Mouse (Mus musculus) cerebellum, adult 9-11 months (tissue): ENCODE measurements around the gene BC100530.
"Not testable (repeated sequence)": the region's sequence is repeated elsewhere in the genome, so short reads cannot be mapped to it uniquely, and the experiment has no call there.

Experiments
- DNase-seq: peaks from one replicate; pipeline ENCODE4 v3.0.0; 2022

The BC100530 gene

GRCm38 (mm10) chr16:36367648-36368047 lies at the start of gene BC100530:
Gene BC100530, minus strand, starts transcription at chr16:36367748.
- not testable (repeated sequence) for DNase-seq

DNA sequence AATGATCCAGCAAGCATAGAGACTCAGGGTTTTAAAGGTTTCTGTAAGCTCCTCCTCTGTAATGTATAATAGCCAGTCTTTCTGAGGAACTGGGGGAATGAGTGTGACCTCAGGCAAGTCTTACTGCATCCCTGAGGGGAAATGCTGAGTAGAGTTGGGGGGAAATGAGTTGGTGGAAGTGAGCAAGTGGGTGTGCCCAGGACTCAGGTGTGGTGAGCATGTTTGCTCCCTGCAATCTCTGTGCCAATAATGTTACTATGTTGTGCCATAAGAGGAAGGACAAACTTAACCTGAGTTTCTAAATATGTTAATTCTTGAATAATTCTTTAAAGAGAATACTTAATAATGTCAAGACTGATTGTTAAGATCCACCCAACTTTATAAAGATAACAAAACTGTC lies 40.8 kb upstream of the BC100530 start, which contains the start of gene Stfa2:
Stfa2 (minus strand) TSS at position 101 of the 400 bp plus-strand sequence.
- no peak for DNase-seq

GRCm38 (mm10) chr16:36389060-36389459 lies 21.5 kb upstream of the BC100530 start:
- DNase-seq: no peak

DNA sequence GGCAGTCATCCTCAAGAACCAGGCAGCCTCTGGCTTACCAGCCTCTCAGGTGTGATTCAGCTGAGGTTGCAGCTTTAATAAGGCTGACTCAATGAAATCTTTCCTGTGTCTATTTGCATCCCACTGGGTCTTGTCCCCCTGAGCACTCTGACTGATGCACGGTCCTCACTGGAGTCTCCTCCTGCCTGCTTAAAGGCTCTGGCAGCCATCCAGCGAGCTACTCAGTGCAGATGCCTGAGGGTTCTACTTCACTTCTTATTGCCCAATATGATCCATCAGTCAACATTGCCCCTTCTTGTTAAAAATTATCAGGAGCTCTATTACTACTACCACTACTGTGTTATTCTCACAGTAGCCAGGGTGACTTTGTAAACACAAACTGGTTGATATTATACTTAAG lies 30.4 kb downstream of the BC100530 start:
- no peak for DNase-seq

DNA sequence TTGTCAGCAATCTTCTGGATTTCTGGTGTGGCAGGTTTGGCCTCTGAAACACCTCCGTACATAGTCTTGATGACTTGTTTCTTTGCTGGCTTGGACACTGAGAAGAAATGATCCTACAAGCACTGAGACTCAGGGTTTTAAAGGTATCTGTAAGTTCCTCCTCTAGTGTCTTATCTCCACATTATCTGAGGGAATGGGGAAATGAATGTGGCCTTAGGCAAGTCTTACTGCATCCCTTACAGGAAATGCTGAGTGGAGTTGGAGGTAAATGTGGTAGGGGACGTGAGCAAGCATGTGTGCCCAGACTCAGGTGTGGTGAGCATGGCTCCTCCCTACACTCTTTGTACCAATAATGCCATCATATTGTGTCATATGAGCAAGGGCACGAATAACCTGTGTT lies 33.3 kb downstream of the BC100530 start, which contains the start of gene BC117090:
BC117090 (minus strand) TSS at position 101 of the 400 bp plus-strand sequence.
- no peak for DNase-seq

- no peak for DNase-seq
Measured at GRCm38 (mm10) chr16:36319286-36319685, 48.3 kb downstream of the BC100530 start.

DNA sequence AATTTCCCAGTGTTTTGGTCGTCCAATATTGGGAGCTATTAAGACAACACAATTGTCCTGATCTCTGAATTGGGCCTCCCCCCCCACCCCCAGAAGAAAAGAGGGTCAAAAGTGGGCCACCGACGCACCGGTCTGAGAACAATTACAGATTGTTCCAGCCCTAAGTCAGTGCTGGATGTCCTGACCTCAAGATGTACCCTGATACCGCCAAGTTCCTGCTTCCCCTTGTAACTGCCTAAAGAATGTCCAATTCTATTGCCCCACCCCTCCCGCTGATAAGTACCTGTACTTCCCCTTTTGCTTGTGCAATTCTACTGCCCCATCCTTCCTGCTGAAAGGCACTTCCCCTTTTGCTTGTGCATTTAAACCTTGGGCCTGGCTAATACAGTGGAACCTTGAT lies 51.4 kb downstream of the BC100530 start:
- DNase-seq: not testable (repeated sequence)
